Mouse (Mus musculus) heart, adult 2 months (tissue): Measurements from ENCODE around the gene Gm10065. TPM values are rescaled to one million over a fixed set of nuclear protein-coding genes. Genes with fewer than 3 reads are reported as not detected.
A peak's percentile ranks its signal among the peaks of the same experiment; 100 is the strongest.

Experiments used
- DNase-seq, 2 experiments: peaks; one replicate each; pipeline ENCODE4 v3.0.0; 2021
- H3K27ac ChIP-seq: fragments of 200-600 bp; 2 replicates; pipeline ENCODE4 v1.8.1; 2022
- H3K27me3 ChIP-seq: fragments of 200-500 bp; 2 replicates; pipeline ENCODE4 v1.6.1; 2012; ENCODE audit warnings: mild to moderate bottlenecking, low read length, inconsistent platforms, mixed read lengths; ENCODE audit not compliant: control insufficient read depth, insufficient read depth
- H3K36me3 ChIP-seq: fragments of 200-500 bp; 2 replicates; pipeline ENCODE4 v1.6.1; 2012; ENCODE audit warnings: low read length, inconsistent platforms; ENCODE audit not compliant: control insufficient read depth, insufficient read depth
- H3K4me1 ChIP-seq: fragments of 200-500 bp; 2 replicates; pipeline ENCODE4 v1.6.1; 2011; ENCODE audit warnings: low read length; ENCODE audit not compliant: control insufficient read depth, insufficient read depth
- H3K4me3 ChIP-seq: fragments of 200-600 bp; 2 replicates; pipeline ENCODE4 v1.8.1; 2022
- H3K79me2 ChIP-seq: fragments of 200-500 bp; replicated peaks from 2 replicates; pipeline ENCODE4 v1.6.1; 2012; ENCODE audit warnings: mild to moderate bottlenecking, inconsistent platforms, low read length, moderate library complexity, mixed read lengths; ENCODE audit not compliant: control insufficient read depth, insufficient read depth
- H3K9ac ChIP-seq: fragments of 200-500 bp; 2 replicates; pipeline ENCODE4 v1.6.1; 2012; ENCODE audit warnings: low read depth, mild to moderate bottlenecking, control low read depth, inconsistent platforms, low read length, mixed read lengths
- CTCF ChIP-seq: fragments of 200-600 bp; IDR thresholded peaks from 2 replicates; pipeline ENCODE4 v1.8.1; 2022; ENCODE audit warnings: antibody characterized with exemption, mild to moderate bottlenecking, moderate library complexity
- EP300 ChIP-seq: fragments of 200-500 bp; IDR thresholded peaks from 2 replicates; pipeline ENCODE4 v1.6.1; 2011; ENCODE audit warnings: low read depth, low read length, control low read depth; ENCODE audit not compliant: insufficient read depth
- POLR2A ChIP-seq: fragments of 200-500 bp; IDR thresholded peaks from 2 replicates; pipeline ENCODE4 v1.6.1; 2011; ENCODE audit warnings: mild to moderate bottlenecking, low read depth, low read length, control low read depth; ENCODE audit not compliant: insufficient read depth
- WGBS: fragments of 180-500 bp; shearing (Covaris S2); methylation state at CpG from one replicate; pipeline ENCODE4 v1.1.7; 2018; 5-methylcytosine and 5-hydroxymethylcytosine counted together
- intact Hi-C: fragments of 180-260 bp; cut with DNase I; formaldehyde crosslinking; loops from one replicate; pipeline ENCODE4 v1.15.1; 2025
- microRNA-seq, 2 experiments: library from miRNA; unstranded; fragments of <30 nt; microRNA quantifications; one replicate each; pipeline ENCODE4 v1.2.0; 2021
- polyA plus RNA-seq: library from polyadenylated mRNA; depleted of rRNA; stranded (reverse); fragments of >200 nt; gene quantifications from 2 replicates; pipeline ENCODE4 v1.2.3, GENCODE M21; 2012; rRNA removed
- total RNA-seq, 2 experiments: library from RNA; stranded (reverse); gene quantifications; 2 replicates each; pipeline ENCODE4 v1.2.3; 2021

Gm10065 gene
- total and polyA plus RNA-seq, 3 experiments: not detected

- 27% methylated on average over 10 of the region's 10 CpGs for WGBS
- DNase-seq: no peak
- Histone ChIP-seq H3K79me2 (no peaks in the 10 kb centered on the region), H3K27me3 (no peaks in the 10 kb centered on the region), H3K4me1 (0 out of 2 replicates have a peak, but pooled peaks cover 3% of the 10 kb centered on the region), H3K4me3 (peak overlapping the region; percentile 58), H3K9ac (peak overlapping the region; percentile 33), H3K36me3 (peaks cover 11% of the 10 kb centered on the region), H3K27ac (peak overlapping the region; percentile 60)
- intact Hi-C loops: no loop called here
- no peak for TF ChIP-seq EP300
- no peak for TF ChIP-seq POLR2A
- TF ChIP-seq CTCF: no peak
Measured at GRCm38 (mm10) chr13:21441207-21441572, 38.1 kb downstream of the Gm10065 start.

- under 1% methylated on average over 32 of the region's 32 CpGs for WGBS
- no peaks in the 10 kb centered on the region for H3K27me3 ChIP-seq
- peaks cover 11% of the 10 kb centered on the region for H3K36me3 ChIP-seq
- DNase-seq: peak; percentile 64
- peak within 1 kb of the TSS; percentile 33 for H3K9ac ChIP-seq
- no peaks in the 10 kb centered on the region for H3K79me2 ChIP-seq
- 0 out of 2 replicates have a peak, but pooled peaks cover 3% of the 10 kb centered on the region for H3K4me1 ChIP-seq
- peak within 1 kb of the TSS; percentile 60 for H3K27ac ChIP-seq
- intact Hi-C loops: no loop called here
- H3K4me3 ChIP-seq: peak within 1 kb of the TSS; percentile 58
- 0 out of 2 replicates have a peak, but pooled peaks have one; percentile 44 for TF ChIP-seq EP300
- 0 out of 2 replicates have a peak, but pooled peaks have one; percentile 33 for TF ChIP-seq POLR2A
- peak; percentile 52 for TF ChIP-seq CTCF
Measured at GRCm38 (mm10) chr13:21440503-21441206, 38.6 kb downstream of the Gm10065 start, which contains the start of gene Pgbd1. TSS of gene Pgbd1 (minus strand) at chr13:21441058.

- TF ChIP-seq CTCF: no peak
- TF ChIP-seq EP300: no peak
- TF ChIP-seq POLR2A: no peak
- no peak for DNase-seq
- no peaks in the 10 kb centered on the region for H3K27me3 ChIP-seq
- H3K27ac ChIP-seq: no peak overlapping the region
- intact Hi-C loops: no loop called here
- H3K9ac ChIP-seq: no peak overlapping the region
- 51% methylated on average over 4 of the region's 4 CpGs for WGBS
- H3K4me3 ChIP-seq: no peak overlapping the region
- no peaks in the 10 kb centered on the region; the same call in 1 of the 2 replicates for H3K36me3 ChIP-seq
- no peaks in the 10 kb centered on the region for H3K79me2 ChIP-seq
- 0 out of 2 replicates have a peak, but pooled peaks cover 3% of the 10 kb centered on the region for H3K4me1 ChIP-seq
Measured at GRCm38 (mm10) chr13:21435476-21435875, 43.8 kb downstream of the Gm10065 start.

Small RNA genes within 50 kb of the gene (microRNA-seq; reads per million reads assigned to microRNA genes)
- gene Mir1896: 0 reads per million in 2 experiments

Other genes starting within 250 kb of the Gm10065 start
- gene Gpx5, start 186.7 kb downstream of the Gm10065 start, total RNA-seq: not detected
- not detected in 2 replicates for gene Gpx5, start 186.7 kb downstream of the Gm10065 start, polyA plus RNA-seq
- gene Gpx6, start 167.3 kb downstream of the Gm10065 start, total RNA-seq: not detected
- gene Gpx6, start 167.3 kb downstream of the Gm10065 start, polyA plus RNA-seq: not detected in 2 replicates
- not detected for gene Olfr1367, start 132.5 kb downstream of the Gm10065 start, total RNA-seq
- not detected in 2 replicates for gene Olfr1367, start 132.5 kb downstream of the Gm10065 start, polyA plus RNA-seq
- 1 to 10 TPM; 4.8 to 5.1 TPM for gene Zscan12, start 116.6 kb downstream of the Gm10065 start, total RNA-seq
- gene Zscan12, start 116.6 kb downstream of the Gm10065 start, polyA plus RNA-seq: 1.3 and 2.5 TPM in 2 replicates
- gene Zkscan3, start 76.7 kb downstream of the Gm10065 start, total RNA-seq: 10 to 100 TPM; 23.2 to 27.7 TPM
- 18.7 and 35.6 TPM in 2 replicates for gene Zkscan3, start 76.7 kb downstream of the Gm10065 start, polyA plus RNA-seq
- under 1 TPM; 0.41 to 0.50 TPM for gene Pgbd1, start 38.4 kb downstream of the Gm10065 start, total RNA-seq
- gene Pgbd1, start 38.4 kb downstream of the Gm10065 start, polyA plus RNA-seq: 0.43 and 0.59 TPM in 2 replicates
- 10 to 100 TPM; 21.8 TPM for gene Zscan26, start 25.7 kb downstream of the Gm10065 start, total RNA-seq
- gene Zscan26, start 25.7 kb downstream of the Gm10065 start, polyA plus RNA-seq: 14.8 and 25.6 TPM in 2 replicates
- under 1 TPM; 0.34 to 0.99 TPM for gene Nkapl, start 10.9 kb downstream of the Gm10065 start, total RNA-seq
- 0.18 TPM in 1 of 2 replicates, not detected in the other for gene Nkapl, start 10.9 kb downstream of the Gm10065 start, polyA plus RNA-seq
- 1 to 10 TPM in 1 of 2 experiments, under 1 TPM in 1; 0.77 to 1.1 TPM for gene Zkscan4, start 534 bp downstream of the Gm10065 start, total RNA-seq
- gene Zkscan4, start 534 bp downstream of the Gm10065 start, polyA plus RNA-seq: 0.47 and 0.94 TPM in 2 replicates
- 10 to 100 TPM; 25.4 to 27.3 TPM for gene AK157302, start 15.8 kb upstream of the Gm10065 start, total RNA-seq
- 0.82 and 2.0 TPM in 2 replicates for gene AK157302, start 15.8 kb upstream of the Gm10065 start, polyA plus RNA-seq
- 100 to 1,000 TPM; 241 to 252 TPM for gene Gm11273, start 22.0 kb upstream of the Gm10065 start, total RNA-seq
- 65.2 and 74.9 TPM in 2 replicates for gene Gm11273, start 22.0 kb upstream of the Gm10065 start, polyA plus RNA-seq
- gene Zkscan8, start 51.7 kb upstream of the Gm10065 start, total RNA-seq: 10 to 100 TPM in 1 of 2 experiments, 1 to 10 TPM in 1; 9.1 to 12.3 TPM
- gene Zkscan8, start 51.7 kb upstream of the Gm10065 start, polyA plus RNA-seq: 2.8 and 6.3 TPM in 2 replicates
- gene Olfr1366, start 63.4 kb upstream of the Gm10065 start, total RNA-seq: not detected
- not detected in 2 replicates for gene Olfr1366, start 63.4 kb upstream of the Gm10065 start, polyA plus RNA-seq
- gene Olfr1535, start 80.5 kb upstream of the Gm10065 start, total RNA-seq: not detected
- not detected in 2 replicates for gene Olfr1535, start 80.5 kb upstream of the Gm10065 start, polyA plus RNA-seq
- not detected for gene Olfr1364, start 102.3 kb upstream of the Gm10065 start, total RNA-seq
- not detected in 2 replicates for gene Olfr1364, start 102.3 kb upstream of the Gm10065 start, polyA plus RNA-seq
- not detected for gene Olfr1362, start 134.6 kb upstream of the Gm10065 start, total RNA-seq
- gene Olfr1362, start 134.6 kb upstream of the Gm10065 start, polyA plus RNA-seq: not detected in 2 replicates
- gene Olfr11, start 163.1 kb upstream of the Gm10065 start, total RNA-seq: not detected
- not detected in 2 replicates for gene Olfr11, start 163.1 kb upstream of the Gm10065 start, polyA plus RNA-seq
- gene Olfr1361, start 183.9 kb upstream of the Gm10065 start, total RNA-seq: not detected
- not detected in 2 replicates for gene Olfr1361, start 183.9 kb upstream of the Gm10065 start, polyA plus RNA-seq
- gene Olfr1360, start 198.0 kb upstream of the Gm10065 start, total RNA-seq: not detected
- not detected in 2 replicates for gene Olfr1360, start 198.0 kb upstream of the Gm10065 start, polyA plus RNA-seq
- gene Olfr1359, start 218.7 kb upstream of the Gm10065 start, total RNA-seq: not detected
- gene Olfr1359, start 218.7 kb upstream of the Gm10065 start, polyA plus RNA-seq: not detected in 2 replicates
- 10 to 100 TPM; 10.5 to 12.9 TPM for gene Hist1h2bl, start 236.7 kb upstream of the Gm10065 start, total RNA-seq
- gene Hist1h2bl, start 236.7 kb upstream of the Gm10065 start, polyA plus RNA-seq: not detected in 2 replicates
- 1 to 10 TPM; 3.5 to 9.1 TPM for gene Hist1h2ai, start 237.0 kb upstream of the Gm10065 start, total RNA-seq
- 1.6 TPM in 1 of 2 replicates, not detected in the other for gene Hist1h2ai, start 237.0 kb upstream of the Gm10065 start, polyA plus RNA-seq
- 1 to 10 TPM; 5.5 to 9.1 TPM for gene Hist1h3h, start 238.2 kb upstream of the Gm10065 start, total RNA-seq
- gene Hist1h3h, start 238.2 kb upstream of the Gm10065 start, polyA plus RNA-seq: not detected in 2 replicates
- gene Hist1h2bm, start 242.6 kb upstream of the Gm10065 start, total RNA-seq: 1 to 10 TPM in 1 of 2 experiments, under 1 TPM in 1; 0.78 to 2.8 TPM
- gene Hist1h2bm, start 242.6 kb upstream of the Gm10065 start, polyA plus RNA-seq: 0.27 TPM in 1 of 2 replicates, not detected in the other